Mouse (Mus musculus) neutrophil, adult 5-6 weeks (primary cell): ENCODE data around the gene Ccdc6. TPM values are rescaled to one million over a fixed set of nuclear protein-coding genes. Genes with fewer than 3 reads are reported as not detected.

Experiments
- ATAC-seq: fragments of 151-379, 151-347 bp; 2 replicates; pipeline ENCODE4 v1.8.0; 2017; ENCODE audit warnings: mild to moderate bottlenecking, moderate TSS enrichment; ENCODE audit not compliant: insufficient number of reproducible peaks, poor library complexity, low FRiP score, severe bottlenecking; ENCODE audit errors: extremely low read depth
- total RNA-seq: library from RNA; stranded (forward); fragments of 200-1000 nt; gene quantifications from 2 replicates; pipeline ENCODE4 v1.2.3, GENCODE M21; 2017

The Ccdc6 gene
- total RNA-seq: 22.3 and 24.4 TPM in 2 replicates

DNA sequence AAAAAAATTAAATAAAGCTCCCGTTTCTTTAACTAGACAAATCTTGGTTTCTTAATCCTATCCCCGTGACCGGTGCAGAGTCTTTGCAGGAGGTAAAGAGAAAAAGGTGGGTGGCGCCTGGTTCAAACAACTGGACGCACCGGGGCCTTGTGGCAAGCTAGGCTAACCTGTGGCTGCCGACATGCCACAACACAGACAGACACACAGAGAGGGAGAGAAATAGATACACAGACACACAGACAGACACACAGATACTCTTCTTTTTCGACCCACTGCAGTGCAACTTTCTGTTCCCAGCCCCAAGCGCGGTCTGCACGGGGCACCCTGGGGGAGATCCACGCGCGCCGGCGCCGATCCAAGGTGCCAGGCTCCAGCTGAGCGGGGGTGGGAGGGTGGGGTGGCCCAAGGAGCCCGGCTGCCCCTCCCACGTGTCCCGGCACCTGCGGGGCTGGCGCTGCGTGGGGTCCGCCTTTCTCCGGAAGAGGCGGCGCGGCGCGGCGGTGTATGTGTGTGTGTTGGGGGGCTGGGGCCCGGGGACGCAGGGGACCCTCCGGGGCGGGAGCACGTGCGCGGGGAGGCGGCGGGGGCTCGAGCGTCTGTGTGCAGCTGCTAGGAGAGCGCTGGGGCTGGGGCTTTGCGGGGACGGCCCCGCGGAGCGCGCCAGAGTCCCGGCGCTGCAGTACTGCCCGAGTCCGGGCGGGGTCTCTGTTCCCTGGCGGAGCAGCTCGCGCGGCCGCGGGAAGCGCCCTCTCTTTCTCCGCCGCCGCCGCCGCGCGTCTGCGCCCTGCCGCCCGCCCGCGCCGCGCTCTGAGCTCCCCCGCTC, at the start of gene Ccdc6:
Gene Ccdc6, plus strand, starts transcription at position 756 of the 823 bp plus-strand sequence.
- ATAC-seq: peak; percentile 64

DNA sequence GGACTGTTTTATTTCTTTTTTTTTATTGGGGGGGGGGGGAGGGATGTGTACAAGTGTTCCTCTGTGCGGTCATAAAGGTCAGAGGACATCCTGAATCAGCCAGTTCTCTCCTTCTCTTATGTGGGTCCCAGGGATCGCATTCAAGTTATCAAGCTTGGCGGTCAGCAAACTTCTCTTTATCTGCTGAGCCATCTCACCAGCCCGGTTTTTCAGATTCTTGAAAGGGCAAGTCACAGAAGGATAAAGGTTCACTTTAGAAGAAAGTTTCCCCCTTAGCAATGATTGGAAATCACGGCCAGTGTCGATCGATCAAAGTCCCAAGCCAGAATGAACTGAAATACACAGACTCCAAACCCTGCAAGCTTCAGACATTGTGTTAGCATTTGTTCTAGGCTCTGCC, 47.1 kb upstream of the Ccdc6 start:
- ATAC-seq: no peak

DNA sequence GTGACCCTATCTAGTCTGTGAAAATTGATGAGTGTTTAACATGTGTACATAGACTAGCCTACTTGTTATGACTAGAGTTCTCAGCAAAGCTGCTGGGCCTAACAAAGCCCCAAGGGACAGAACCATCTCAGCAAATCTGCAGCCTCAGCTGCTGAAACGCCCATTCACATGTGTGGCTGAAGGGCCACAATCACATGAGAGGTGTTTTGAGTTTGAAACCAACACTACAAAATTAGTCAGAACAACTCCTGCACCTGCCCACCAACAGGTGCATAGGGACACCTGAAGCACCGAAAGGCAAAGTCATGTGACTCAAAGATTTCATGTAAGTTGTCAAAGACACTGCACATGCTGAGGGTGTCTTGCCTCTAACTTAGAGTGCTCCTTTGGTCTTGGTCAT, 41.6 kb upstream of the Ccdc6 start:
- no peak for ATAC-seq

DNA sequence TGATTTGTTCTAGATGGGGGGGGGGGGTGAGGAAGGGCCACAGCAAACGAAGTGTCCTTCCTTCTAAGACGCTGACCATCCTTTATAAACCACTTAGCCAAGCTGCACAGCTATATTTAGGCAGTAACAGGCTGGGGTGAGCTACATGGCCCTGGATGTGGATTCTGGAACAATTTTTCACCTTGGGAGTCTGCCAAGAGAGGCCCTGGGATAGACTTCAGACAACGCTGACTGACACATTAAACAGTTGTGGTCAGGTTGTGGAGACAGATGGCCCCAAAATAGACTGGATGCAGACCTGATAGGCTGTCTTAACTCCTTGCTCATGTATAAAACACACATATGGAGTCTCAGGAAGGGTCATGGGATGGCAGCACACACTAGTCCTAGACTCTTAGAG, 39.9 kb upstream of the Ccdc6 start:
- no peak for ATAC-seq

DNA sequence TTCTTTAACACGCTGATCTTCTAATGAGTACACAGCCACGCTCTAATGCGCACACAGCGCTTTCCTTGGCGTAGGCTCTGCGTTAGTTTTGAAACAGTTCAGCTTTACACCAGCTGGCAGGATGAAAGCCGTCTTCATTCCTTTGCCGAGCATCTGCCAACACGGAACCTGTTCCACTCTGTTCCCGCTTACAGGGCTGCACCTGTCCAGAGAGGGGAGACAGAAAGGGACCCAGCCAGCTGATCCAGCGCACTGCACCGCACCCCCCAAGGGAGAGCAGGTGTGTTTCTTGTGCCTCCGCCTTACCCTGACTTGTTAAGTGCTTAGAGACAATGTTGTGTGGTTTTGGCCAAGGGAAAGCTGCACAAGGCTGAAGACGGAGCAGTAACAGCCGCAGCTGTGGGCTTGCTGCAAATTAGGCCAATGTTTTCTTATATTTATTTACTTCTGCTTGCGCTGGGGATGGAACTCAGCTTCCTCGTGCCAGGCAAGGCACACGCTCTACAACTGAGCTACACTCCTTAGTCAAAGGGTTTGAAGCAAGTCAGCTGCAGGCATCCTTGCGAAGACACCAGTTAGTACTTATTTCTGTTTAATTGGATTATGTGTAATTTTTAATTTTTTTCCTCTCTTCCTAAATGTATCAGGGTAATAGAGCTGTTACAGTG, 36.8 kb upstream of the Ccdc6 start:
- no peak for ATAC-seq

DNA sequence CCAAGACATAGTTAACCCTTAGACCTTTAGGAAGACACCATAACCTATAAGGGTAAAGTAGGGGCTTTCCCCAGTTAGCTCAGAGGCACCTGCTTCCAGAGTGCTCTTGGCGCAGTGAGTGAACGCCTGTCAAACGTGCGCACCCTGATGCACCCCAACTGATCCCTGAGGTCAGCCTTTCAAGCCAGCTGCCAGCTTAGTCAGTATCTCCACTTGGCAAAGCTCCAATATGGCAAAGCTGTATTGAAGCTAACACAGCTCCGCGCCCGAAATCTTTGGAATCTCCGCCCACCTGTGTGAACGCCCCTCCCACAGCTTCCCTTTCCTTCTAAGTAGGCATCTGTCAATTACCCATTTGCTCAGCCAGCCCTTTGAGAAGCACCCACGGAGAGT, 36.2 kb upstream of the Ccdc6 start:
- no peak for ATAC-seq

DNA sequence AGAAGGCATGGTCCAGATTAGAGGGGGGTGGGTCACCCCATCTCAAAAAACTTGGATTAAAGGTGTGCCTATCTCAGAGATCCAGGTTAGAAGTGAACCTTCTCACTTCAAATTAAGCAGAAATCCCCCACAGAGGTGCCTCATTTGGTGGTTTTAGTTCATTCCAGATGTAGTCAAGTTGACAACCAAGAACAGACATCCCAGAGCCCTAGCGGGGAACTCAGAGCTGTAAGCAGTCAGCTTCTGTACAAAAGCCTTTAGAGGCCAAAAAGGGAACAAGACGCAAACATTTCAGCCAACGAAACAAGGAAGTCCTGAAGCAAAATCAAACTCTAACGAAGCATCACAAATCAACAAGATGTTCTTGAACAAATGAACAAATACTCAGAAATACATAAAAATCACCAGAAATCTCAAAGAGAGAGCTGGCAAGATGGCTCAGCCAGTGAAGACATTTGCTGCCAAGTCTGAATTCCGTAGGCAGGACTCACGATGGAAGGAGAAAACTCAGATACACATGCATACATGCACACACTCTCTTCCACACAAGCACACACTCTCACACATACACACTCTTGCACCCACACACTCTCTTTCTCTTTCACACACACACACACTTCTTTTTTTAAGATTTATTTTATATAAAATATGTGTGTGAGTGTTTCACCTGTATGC, 32.9 kb upstream of the Ccdc6 start:
- 0 out of 2 replicates have a peak, but pooled peaks have one; percentile 23 for ATAC-seq

DNA sequence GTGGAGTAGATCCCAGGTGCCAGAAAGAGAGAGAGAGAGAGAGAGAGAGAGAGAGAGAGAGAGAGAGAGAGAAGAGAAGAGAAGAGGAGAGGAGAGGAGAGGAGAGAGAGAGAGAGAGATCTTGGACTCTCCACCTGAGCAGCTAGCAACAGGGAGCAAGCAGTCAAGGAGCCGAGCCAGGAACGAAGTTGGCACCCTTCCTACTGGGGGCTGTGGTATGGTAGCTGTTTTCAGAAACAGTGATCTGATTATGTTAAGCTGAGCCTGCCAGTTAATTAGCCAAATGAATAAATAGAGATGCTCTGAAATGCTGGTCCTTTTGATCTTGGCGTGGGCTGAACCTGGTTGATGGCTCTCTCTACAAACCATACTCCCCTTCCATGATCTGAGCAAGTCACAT, 31.7 kb upstream of the Ccdc6 start:
- no peak for ATAC-seq

DNA sequence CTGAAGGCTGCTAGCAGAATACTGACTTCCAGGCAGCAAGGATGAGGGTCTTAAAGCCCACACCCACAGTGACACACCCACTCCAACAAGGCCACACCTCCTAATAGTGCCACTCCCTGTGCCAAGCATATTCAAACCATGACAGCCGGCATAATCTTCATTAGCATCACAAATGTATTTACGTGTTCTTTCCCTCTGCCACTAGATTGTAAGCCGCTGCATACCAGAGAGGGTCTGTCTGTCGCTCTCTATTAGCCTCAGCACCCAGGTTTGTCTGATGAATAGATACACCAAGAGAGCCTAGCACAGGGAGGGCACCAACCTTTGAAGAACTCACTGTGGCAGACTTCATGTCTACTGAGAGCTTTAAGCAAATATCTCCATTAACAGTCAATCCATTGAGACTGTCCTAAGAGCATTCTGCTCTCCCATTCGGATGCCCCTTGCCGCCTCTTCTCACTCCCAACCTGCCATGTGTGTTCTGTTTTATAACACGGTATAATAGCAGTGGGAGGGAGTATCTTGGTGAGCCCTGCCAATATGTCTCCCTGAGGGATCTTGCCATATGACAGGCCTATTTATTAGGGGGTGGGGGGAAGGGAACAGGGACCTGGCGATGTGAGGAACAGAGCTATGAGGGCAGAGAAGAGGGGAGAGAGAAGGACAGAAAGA, 30.3 kb upstream of the Ccdc6 start:
- no peak for ATAC-seq

DNA sequence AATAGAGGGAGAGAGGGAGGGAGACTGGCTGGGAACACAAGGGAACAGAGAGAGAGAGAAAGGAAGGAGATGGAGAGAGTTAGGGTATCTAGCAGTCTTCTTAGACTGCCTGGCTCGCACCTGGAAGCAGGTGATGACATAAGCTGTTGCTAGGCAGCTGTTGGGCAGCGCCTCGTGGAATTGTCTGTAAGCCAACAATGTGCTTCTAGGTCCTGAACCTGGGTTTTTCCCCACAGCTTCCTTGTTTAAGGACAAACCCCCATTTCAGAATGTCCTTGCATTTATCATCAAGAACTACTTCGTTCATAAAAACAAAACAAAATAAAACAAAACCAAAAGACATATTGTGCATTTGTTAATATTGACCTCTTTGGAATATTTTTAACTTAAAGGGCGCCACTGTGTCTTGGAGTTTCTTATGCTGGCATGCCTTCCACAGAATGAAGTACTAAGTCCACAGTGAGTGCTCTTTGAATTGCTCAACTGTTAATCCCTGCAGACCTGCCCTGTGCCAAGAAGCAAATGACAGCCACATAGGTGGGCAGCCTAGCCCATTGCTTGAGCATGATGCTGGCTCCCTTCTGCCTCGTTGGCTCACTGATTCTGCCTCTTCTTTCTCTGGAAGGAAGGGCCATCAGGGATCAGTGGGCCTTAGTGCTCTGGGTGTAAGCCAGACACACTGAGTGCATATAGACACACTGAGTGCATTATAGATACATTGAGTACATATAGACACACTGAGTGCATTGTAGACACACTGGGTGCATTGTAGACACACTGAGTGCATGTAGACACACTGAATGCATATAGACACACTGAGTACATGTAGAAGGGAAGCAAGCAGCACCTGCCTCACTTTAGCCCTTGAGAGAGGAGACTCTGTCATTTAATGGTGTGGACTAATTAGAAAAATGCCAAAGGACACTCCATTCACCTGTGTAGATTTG, 29.5 kb upstream of the Ccdc6 start:
- no peak for ATAC-seq

DNA sequence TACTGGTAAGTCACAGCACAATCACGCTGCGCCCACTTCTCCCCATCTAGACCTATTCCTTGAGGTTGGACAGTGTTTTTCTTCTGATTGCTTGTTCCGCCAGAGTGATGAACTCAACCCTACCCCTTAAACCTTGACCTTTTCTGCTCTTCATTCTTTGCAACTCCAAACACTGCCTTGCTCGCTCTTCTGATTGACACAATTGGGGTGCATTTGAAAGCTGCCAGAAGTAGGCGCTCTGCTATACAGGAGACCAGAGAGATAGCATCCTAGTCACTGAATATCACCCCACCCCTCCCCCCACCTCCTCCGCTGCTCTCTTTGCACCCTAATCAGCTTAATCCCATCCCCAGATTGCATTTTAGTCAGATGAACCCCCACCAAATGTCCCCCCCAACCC, 27.6 kb upstream of the Ccdc6 start:
- ATAC-seq: no peak

DNA sequence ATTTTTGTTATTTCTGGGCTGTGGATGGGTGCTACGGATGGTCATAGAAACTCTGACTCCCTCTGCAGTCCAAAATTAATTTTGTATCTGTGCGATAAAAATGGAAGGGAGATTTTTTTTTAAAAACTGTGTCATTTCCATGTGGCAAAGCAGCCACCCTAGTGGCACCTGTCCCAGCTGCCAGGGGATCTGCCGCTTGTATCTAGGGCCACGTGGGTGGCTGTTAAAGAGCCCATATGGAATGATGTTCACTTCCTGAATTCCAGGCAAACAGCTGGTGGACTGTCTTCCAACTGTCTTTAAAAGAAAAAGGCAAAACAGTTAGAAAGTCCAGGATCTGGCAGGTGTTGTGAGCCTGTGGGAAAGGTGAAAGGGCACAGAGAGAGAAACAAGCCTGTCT, 25.6 kb upstream of the Ccdc6 start:
- no peak for ATAC-seq

DNA sequence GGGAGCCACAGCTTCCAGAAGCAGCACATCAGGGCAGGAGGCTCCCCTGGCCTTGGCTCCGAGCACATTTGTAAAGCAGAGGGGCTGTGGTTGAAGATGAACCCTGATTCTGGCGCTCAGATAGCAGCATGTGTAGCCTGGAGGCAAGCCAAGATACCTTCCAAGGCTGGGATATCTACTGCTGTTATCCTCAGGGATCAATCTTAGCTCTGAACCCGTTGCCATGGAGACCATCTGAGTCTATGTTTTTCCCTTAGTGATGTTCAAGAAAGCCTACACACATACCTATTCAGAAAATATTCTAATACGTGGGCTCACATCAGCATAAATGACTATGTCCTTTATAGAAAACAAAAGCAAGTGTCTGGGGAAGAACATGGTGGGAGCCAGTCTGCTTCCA, 19.5 kb upstream of the Ccdc6 start:
- no peak for ATAC-seq

DNA sequence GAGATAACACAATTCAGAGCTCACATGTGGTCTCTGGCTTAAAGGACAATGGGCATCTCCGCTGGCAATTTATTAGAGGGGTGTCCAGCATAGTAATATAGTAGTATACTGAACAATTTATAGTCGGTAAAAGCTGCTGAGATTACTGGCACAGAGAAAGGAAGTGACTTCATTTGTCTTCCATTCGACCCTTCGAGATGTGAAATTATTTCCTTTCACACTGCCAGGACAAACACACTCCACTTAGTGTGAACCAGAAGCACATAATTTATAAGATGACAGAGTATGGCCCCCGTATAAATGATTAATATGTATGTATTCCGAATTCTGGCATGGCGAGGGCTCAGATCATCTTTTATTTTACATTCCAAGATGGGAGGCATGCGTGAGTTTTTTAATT, 16.0 kb upstream of the Ccdc6 start:
- no peak for ATAC-seq

DNA sequence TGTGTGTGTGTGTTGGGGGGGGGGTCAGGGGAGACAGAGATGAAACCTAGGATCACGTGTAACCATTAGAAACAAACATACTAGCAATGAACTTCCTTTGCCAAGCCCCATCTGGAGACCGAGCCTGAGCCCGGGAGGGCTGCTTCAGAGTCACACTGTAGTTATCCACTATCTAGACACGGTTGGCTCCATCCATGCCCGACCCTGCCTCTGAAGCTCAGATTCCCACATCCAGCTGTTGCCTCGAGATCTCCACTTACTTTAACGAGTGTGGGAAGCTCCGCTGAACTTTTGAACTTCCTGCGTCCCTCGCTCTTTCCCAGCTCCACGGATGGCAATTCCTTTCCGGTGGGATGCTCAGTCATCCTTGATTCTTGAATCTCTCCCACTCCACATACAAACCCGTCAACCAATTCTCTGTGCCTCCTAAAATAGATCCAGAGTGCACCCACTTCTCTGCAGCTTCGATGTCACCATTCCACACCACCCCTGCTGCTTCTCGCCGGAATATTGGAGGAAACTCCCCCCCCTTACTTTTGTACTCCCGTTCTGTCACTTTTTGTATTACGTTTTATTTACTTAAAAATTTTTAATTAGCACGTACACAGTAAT, 15.3 kb upstream of the Ccdc6 start:
- ATAC-seq: no peak

DNA sequence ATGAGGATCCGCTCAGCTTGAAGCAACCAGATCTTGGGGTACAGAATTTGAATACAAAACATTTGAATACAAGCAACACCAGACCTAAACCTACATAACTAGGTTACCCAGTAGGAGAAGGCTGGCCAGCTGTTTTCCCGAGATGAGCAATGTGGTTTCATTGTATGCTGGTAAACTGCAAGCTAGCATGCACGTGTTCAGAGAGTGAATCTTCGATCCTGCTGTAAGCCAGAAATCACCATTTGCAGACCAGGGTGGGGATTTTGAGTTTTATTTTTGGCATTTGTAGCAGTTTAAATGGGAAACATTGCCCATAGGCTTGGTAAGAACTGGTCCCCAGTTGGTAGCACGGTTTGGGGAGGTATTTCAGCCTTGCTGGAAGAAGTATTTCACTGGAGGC, 13.7 kb upstream of the Ccdc6 start:
- ATAC-seq: no peak

DNA sequence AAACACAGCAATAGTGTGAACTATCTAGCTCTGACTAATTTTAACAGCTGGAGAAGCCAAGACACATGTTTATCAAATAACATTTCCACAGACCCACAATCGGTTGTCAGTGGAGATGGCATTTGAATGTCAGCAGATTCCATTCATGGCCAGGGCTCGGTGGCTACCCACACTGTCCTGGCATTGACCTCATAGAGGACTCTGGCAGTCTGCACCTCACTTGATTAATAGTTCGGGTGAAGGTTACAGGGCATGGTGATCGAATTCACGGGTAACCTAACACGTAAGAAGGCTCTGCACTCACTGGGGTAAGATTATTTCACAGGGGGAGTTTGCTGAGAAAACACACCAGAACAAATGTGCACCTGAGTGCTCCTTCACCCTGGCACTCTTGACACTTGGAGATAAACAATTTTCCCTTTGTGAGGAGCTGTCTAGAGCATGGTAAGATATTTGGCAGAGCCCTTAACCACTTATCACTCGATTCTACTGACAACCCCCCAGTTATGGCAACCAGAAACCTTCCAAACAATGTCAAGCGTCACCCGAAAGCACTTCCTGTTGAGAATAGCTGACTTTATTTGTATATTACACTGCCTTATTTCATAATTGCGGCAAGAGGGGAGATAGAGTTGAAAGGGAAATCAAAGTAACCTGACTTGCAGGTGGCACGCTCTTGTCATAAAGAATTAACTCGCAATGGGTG, 11.5 kb upstream of the Ccdc6 start:
- no peak for ATAC-seq

DNA sequence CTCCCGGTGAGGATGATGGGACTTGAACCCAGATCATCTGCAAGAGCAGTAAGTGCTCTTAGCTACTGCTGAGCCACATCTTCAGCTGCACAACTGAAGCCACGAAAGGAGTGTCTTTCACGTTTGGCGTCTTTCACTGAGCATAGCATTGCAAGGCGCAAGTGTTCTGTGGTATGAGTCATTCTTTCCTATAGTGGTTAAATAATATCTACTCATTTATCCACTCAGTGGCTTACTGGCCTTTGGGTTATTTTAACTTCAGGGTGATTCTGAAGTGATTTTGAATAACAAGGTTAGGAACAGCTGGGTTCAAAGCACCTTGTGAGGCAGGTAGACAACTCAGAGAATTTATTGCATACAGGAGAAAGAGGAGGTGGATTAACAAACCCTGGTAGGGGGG, 8.1 kb upstream of the Ccdc6 start:
- ATAC-seq: no peak
